In the genomic region with DNA sequence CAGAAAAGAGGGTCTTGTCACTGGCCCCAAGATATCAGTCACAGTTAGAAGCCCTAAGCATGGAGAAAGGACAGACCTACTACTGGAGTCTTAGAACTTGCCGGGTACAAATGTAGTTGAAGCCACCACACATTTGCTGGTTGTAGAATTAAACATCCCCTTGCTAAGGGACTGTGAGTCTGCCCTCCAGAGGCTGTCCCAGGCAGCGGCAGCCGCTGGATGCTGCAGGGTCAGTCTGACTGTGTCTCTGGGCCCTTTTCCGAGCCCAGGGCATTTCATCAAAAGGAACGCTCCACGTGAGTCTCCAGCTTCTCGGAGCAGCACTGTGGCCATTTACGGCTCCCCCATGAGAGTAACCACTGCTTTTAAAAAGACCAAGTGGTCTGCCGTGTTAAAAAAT, we compare ENCODE assay signal across 13 mouse cellular contexts.
A peak's percentile ranks its signal among the peaks of the same experiment; 100 is the strongest.
DNase-seq lines count a peak whose midpoint lies in the region; ATAC-seq and TF ChIP-seq lines count a peak whose summit lies in the region.
"Had no signal": no experiment of that assay in that cellular context is flagged by ENCODE, and none has a peak within 500 bp of the region (broad histone marks: within the 10 kb centered on the region; RNA-seq: fewer than 3 reads in every experiment).

No protein-coding gene starts in this region.

- ATAC-seq in hematopoietic stem cell, adult 5-6 weeks (replicated peaks in 1 of 2; ENCODE audit: insufficient read depth in 1 of 2, low FRiP score in 2 of 2, low TSS enrichment in 1 of 2, low read depth in 1 of 2, poor library complexity in 2 of 2, severe bottlenecking in 2 of 2): peak; percentile 12 to 46; a peak in 1 of 4 replicates

- 52% methylated on average over 9 of the region's 9 CpGs for WGBS in heart, adult 2 months

- H3K27ac ChIP-seq in heart, adult 2 months: no peak overlapping the region
- H3K27ac ChIP-seq: embryonic facial prominence, embryonic 12.5 days; heart, embryonic 10.5 days; limb, embryonic 15.5 days; macrophage had no signal

- no peak for TF ChIP-seq POLR2A in heart, adult 2 months (IDR thresholded peaks at IDR 0.05; ENCODE audit: insufficient read depth, low read depth, low read length)
- no peak for TF ChIP-seq POLR2A in brain, embryonic 14.5 days (IDR thresholded peaks at IDR 0.05; ENCODE audit: borderline replicate concordance, extremely low read depth, insufficient read depth, insufficient read length, poor library complexity, severe bottlenecking)

- H3K4me1 ChIP-seq in heart, adult 2 months (ENCODE audit: control insufficient read depth, insufficient read depth, low read length): no peaks in the 10 kb centered on the region
- H3K4me1 ChIP-seq: limb, embryonic 15.5 days had no signal

- no peak for DNase-seq in heart, adult 2 months
- no peak for DNase-seq in heart, postnatal 36 days
- peak; percentile 30 for DNase-seq in left cerebral cortex, postnatal 4 days
- DNase-seq in left cerebral cortex, adult 8-10 months (ENCODE audit: low spot score in 2 of 2): no peak
- peak; percentile 47 for DNase-seq in brain, embryonic 14.5 days (ENCODE audit: low read depth)
- DNase-seq in frontal cortex, adult 2 months (ENCODE audit: extremely low spot score in 1 of 2, low spot score in 1 of 2): no peak
- DNase-seq in cerebellum, adult 18-20 months: no peak
- DNase-seq: right cerebral cortex, postnatal 25 days had no signal

- H3K9ac ChIP-seq in heart, adult 2 months (ENCODE audit: low read depth, low read length): no peak overlapping the region
- H3K9ac ChIP-seq: embryonic facial prominence, embryonic 12.5 days; limb, embryonic 15.5 days had no signal

- H3K79me2 ChIP-seq in heart, adult 2 months (replicated peaks; ENCODE audit: control insufficient read depth, insufficient read depth, low read length): no peaks in the 10 kb centered on the region

- H3K36me3 ChIP-seq in heart, adult 2 months (ENCODE audit: control insufficient read depth, insufficient read depth, low read length): no peaks in the 10 kb centered on the region
- H3K36me3 ChIP-seq: embryonic facial prominence, embryonic 12.5 days; heart, embryonic 10.5 days; limb, embryonic 15.5 days had no signal

- no peaks in the 10 kb centered on the region for H3K27me3 ChIP-seq in heart, adult 2 months (ENCODE audit: control insufficient read depth, insufficient read depth, low read length)

- no peak overlapping the region for H3K4me3 ChIP-seq in heart, adult 2 months
- H3K4me3 ChIP-seq: embryonic facial prominence, embryonic 12.5 days; limb, embryonic 15.5 days had no signal

- intact Hi-C loops in heart, adult 2 months (cut with DNase I): no loop called here
- intact Hi-C loops in heart, postnatal 36 days (cut with DNase I): no loop called here
- intact Hi-C loops in left cerebral cortex, postnatal 4 days (cut with DNase I): no loop called here

- TF ChIP-seq EP300 in heart, adult 2 months (IDR thresholded peaks at IDR 0.05; ENCODE audit: insufficient read depth, low read depth, low read length): no peak

- peak; percentile 59 for TF ChIP-seq CTCF in heart, adult 2 months (IDR thresholded peaks at IDR 0.05)
- peak; percentile 45; the same call in 1 of the 2 replicates for TF ChIP-seq CTCF in brain, embryonic 14.5 days (IDR thresholded peaks at IDR 0.05; ENCODE audit: borderline replicate concordance, extremely low read depth, insufficient read depth, insufficient read length)

Comparison
In these comparisons a context has a peak if more than half of its experiments do, and no peak if none do; other contexts are left out.
1. DNase-seq: peak in left cerebral cortex, postnatal 4 days (single experiment) and brain, embryonic 14.5 days (single experiment); none in heart, adult 2 months (0 of 2), heart, postnatal 36 days (0 of 2), left cerebral cortex, adult 8-10 months (0 of 2), frontal cortex, adult 2 months (0 of 2) and cerebellum, adult 18-20 months (0 of 2).